Mouse (Mus musculus) ES-Bruce4 (cell line): ENCODE data around the gene Car2. TPM values are rescaled to one million over a fixed set of nuclear protein-coding genes. Genes with fewer than 3 reads are reported as not detected.

Source experiments
- H3K27ac ChIP-seq: 2 replicates; pipeline ENCODE4 v1.5.1; 2012; ENCODE audit warnings: low read length, inconsistent platforms; ENCODE audit not compliant: insufficient read depth
- H3K27me3 ChIP-seq: 2 replicates; pipeline ENCODE4 v1.6.1; 2012; ENCODE audit warnings: mild to moderate bottlenecking, low read length, inconsistent platforms; ENCODE audit not compliant: control insufficient read depth, poor library complexity, insufficient read depth, severe bottlenecking
- H3K36me3 ChIP-seq: 2 replicates; pipeline ENCODE4 v1.6.1; 2012; ENCODE audit warnings: inconsistent platforms, mild to moderate bottlenecking, low read length, moderate library complexity; ENCODE audit not compliant: control insufficient read depth, poor library complexity, insufficient read depth, severe bottlenecking
- H3K4me1 ChIP-seq: one replicate; pipeline ENCODE4 v1.8.1; 2011; ENCODE audit warnings: low read length; ENCODE audit not compliant: control insufficient read depth, insufficient read depth
- H3K4me3 ChIP-seq: 2 replicates; pipeline ENCODE4 v1.5.1; 2011; ENCODE audit warnings: low read depth, mild to moderate bottlenecking, low read length
- H3K9ac ChIP-seq: 2 replicates; pipeline ENCODE4 v1.6.1; 2012; ENCODE audit warnings: low read depth, mild to moderate bottlenecking, inconsistent platforms; ENCODE audit not compliant: poor library complexity, severe bottlenecking
- H3K9me3 ChIP-seq: replicated peaks from 2 replicates; pipeline ENCODE4 v1.6.1; 2012; ENCODE audit warnings: mild to moderate bottlenecking, low read length, inconsistent platforms; ENCODE audit not compliant: control insufficient read depth, poor library complexity, insufficient read depth, severe bottlenecking
- CTCF ChIP-seq: IDR thresholded peaks from one replicate; pipeline ENCODE4 v1.8.1; 2011; ENCODE audit warnings: low read depth, low read length
- EP300 ChIP-seq: IDR thresholded peaks from 2 replicates; pipeline ENCODE4 v1.6.1; 2011; ENCODE audit warnings: low read depth, low read length; ENCODE audit not compliant: insufficient read depth
- POLR2A ChIP-seq: IDR thresholded peaks from one replicate; pipeline ENCODE4 v1.8.1; 2011; ENCODE audit warnings: low read length; ENCODE audit not compliant: insufficient read depth
- polyA plus RNA-seq: library from polyadenylated mRNA; stranded (reverse); fragments of >200 nt; gene quantifications from 2 replicates; pipeline ENCODE4 v1.2.4, GENCODE M21; 2011; ENCODE audit warnings: low read depth; ENCODE audit not compliant: missing spikeins, insufficient read depth, insufficient read length

Car2 gene
- 154 and 186 TPM in 2 replicates for polyA plus RNA-seq

- Histone ChIP-seq H3K4me3 (peak within 1 kb of the TSS; percentile 82), H3K27ac (no peak within 1 kb of the TSS), H3K4me1 (no peaks in the 10 kb centered on the region), H3K27me3 (no peaks in the 10 kb centered on the region), H3K36me3 (no peaks in the 10 kb centered on the region), H3K9ac (peak within 1 kb of the TSS; percentile 82), H3K9me3 (no peaks in the 10 kb centered on the region)
- TF ChIP-seq POLR2A (no peak), EP300 (no peak), CTCF (peak; percentile 33)
Measured at GRCm38 (mm10) chr3:14886102-14887098, at the start of gene Car2. Gene Car2, plus strand, starts transcription at chr3:14886273.

- H3K36me3 ChIP-seq: no peaks in the 10 kb centered on the region
- H3K27me3 ChIP-seq: no peaks in the 10 kb centered on the region
- TF ChIP-seq EP300 (no peak), POLR2A (no peak), CTCF (no peak)
- H3K4me3 ChIP-seq: no peak overlapping the region
- H3K4me1 ChIP-seq: no peaks in the 10 kb centered on the region
- no peak overlapping the region for H3K9ac ChIP-seq
- no peak overlapping the region for H3K27ac ChIP-seq
- H3K9me3 ChIP-seq: no peaks in the 10 kb centered on the region
Measured at GRCm38 (mm10) chr3:14838936-14839335, 47.1 kb upstream of the Car2 start.

DNA sequence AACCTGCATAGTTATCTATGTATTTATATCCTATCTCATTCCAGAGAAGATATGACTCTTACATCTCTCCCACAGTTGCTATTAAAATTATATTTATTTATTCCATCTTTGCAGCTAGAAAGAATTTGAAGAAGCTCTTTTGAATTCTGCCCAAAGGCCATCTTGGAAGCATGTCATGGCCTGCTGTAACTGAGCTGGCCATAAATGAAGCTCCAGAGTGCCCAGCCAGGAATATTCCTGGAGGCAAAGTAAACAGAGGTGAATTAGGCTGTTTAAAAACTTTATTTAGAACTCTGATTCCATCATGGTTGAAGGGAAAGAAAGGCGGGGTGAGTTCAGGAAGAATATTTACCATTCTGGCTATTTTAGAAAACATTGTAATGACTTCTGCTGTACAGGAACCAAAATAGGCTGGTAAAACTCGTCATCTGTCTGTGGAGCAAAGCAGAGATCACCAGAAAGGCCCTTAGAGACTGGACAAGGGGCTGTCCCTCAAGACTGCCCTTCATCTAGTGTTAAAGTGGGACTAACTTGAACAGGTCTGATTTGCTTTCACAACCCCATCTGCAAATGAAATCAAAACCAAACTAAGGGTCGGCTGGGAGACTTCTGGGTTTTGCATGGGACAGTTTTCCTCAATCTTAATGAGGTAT lies 46.5 kb upstream of the Car2 start:
- no peak overlapping the region for H3K9ac ChIP-seq
- H3K4me3 ChIP-seq: no peak overlapping the region
- H3K9me3 ChIP-seq: no peaks in the 10 kb centered on the region
- H3K36me3 ChIP-seq: no peaks in the 10 kb centered on the region
- TF ChIP-seq POLR2A (no peak), CTCF (no peak), EP300 (no peak)
- no peak overlapping the region for H3K27ac ChIP-seq
- H3K4me1 ChIP-seq: no peaks in the 10 kb centered on the region
- H3K27me3 ChIP-seq: no peaks in the 10 kb centered on the region

DNA sequence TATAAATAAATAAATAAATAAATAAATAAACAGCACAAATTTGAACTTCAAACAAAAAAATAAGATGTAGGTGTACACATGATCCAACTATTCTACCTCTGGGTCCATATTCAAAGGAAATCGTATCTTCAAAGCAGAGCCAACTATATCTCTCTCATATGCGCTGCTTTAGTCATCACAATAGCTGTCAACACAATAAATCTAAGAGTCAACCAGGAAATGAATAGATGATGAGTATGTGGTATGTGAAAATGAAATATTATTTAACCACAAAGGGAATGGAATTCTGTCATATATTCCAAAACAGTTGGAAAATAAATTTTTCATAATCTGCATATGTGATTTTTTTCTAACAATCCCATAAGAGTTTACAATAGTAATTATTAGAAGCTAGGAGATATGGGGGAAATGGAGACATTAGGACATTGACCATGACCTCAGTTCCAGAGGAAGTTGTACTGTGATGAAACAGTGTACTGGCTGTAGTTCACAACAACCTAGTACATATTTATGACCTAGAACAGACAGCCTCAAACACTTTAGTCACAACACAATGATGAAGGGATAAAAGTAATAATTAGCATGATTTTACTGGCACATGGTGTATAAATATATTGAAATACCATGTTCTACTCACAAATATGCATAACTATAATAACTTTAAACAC lies 37.4 kb upstream of the Car2 start:
- no peaks in the 10 kb centered on the region for H3K4me1 ChIP-seq
- no peaks in the 10 kb centered on the region for H3K27me3 ChIP-seq
- no peak overlapping the region for H3K4me3 ChIP-seq
- H3K27ac ChIP-seq: no peak overlapping the region
- TF ChIP-seq EP300: no peak
- no peak for TF ChIP-seq CTCF
- TF ChIP-seq POLR2A: no peak
- no peaks in the 10 kb centered on the region for H3K9me3 ChIP-seq
- H3K36me3 ChIP-seq: no peaks in the 10 kb centered on the region
- H3K9ac ChIP-seq: no peak overlapping the region

GRCm38 (mm10) chr3:14853966-14854365 lies 32.1 kb upstream of the Car2 start:
- Histone ChIP-seq H3K27ac (no peak overlapping the region), H3K9ac (no peak overlapping the region)
- TF ChIP-seq POLR2A (no peak), EP300 (no peak), CTCF (no peak)

More at GRCm38 (mm10) chr3:14853966-14854365, 32.1 kb upstream of the Car2 start:
- Histone ChIP-seq H3K4me3 (no peak overlapping the region), H3K36me3 (no peaks in the 10 kb centered on the region), H3K4me1 (no peaks in the 10 kb centered on the region), H3K9me3 (no peaks in the 10 kb centered on the region), H3K27me3 (no peaks in the 10 kb centered on the region)
